Mouse (Mus musculus) layer of hippocampus, postnatal 10 days (tissue): ENCODE measurements around the gene B3galt5. TPM values are rescaled to one million over a fixed set of nuclear protein-coding genes. Genes with fewer than 3 reads are reported as not detected.
A peak's percentile ranks its signal among the peaks of the same experiment; 100 is the strongest.

Experiments used
- DNase-seq, 2 experiments: peaks; one replicate each; pipeline ENCODE4 v3.0.0; 2021; ENCODE audit warnings: low spot score in 2 of 2
- long read RNA-seq: library from polyadenylated mRNA; stranded (forward); transcript quantifications from one replicate; pipeline ENCODE4 v2.0.0, GENCODE M21; 2023
- total RNA-seq, 2 experiments: library from RNA; stranded (reverse); gene quantifications; 2 replicates each; pipeline ENCODE4 v1.2.3; 2021

B3galt5 gene
- total RNA-seq = 10 to 100 TPM; 16.7 to 17.2 TPM
- long read RNA-seq, full-length matches to known transcripts = 1 of 4 reads
- long read RNA-seq, partial matches to known transcripts = 3 of 4 reads
- long read RNA-seq, other reads (novel, unspliced or antisense) = 0 of 4 reads

- no peak for DNase-seq
These were observed at the start of gene B3galt5 for GRCm38 (mm10) chr16:96235366-96235970. TSS of gene B3galt5 (plus strand) at chr16:96235801.

GRCm38 (mm10) chr16:96187619-96188018, 48.0 kb upstream of the B3galt5 start:
- DNase-seq = no peak

GRCm38 (mm10) chr16:96191531-96192506, 43.8 kb upstream of the B3galt5 start, which contains the start of gene Lca5l:
TSS of gene Lca5l (minus strand) at chr16:96192271.
- peak; percentile 99 to 100 for DNase-seq

- DNase-seq = peak; percentile 35 to 52
These were observed 35.5 kb upstream of the B3galt5 start, which contains the start of gene Sh3bgr for GRCm38 (mm10) chr16:96199913-96200701. TSS of gene Sh3bgr (plus strand) at chr16:96200450.

- DNase-seq = no peak
These were observed 34.9 kb upstream of the B3galt5 start for GRCm38 (mm10) chr16:96200702-96201028.

GRCm38 (mm10) chr16:96201485-96202232, 33.9 kb upstream of the B3galt5 start:
- no peak for DNase-seq

GRCm38 (mm10) chr16:96209789-96210188, 25.8 kb upstream of the B3galt5 start:
- DNase-seq = peak in 1 of 2 experiments; percentile 15

GRCm38 (mm10) chr16:96210856-96211255, 24.7 kb upstream of the B3galt5 start:
- DNase-seq = no peak

- no peak for DNase-seq
These were observed 22.6 kb upstream of the B3galt5 start for GRCm38 (mm10) chr16:96213027-96213426.

GRCm38 (mm10) chr16:96221491-96221890, 14.1 kb upstream of the B3galt5 start:
- DNase-seq = no peak

- DNase-seq = no peak
These were observed 13.6 kb upstream of the B3galt5 start for GRCm38 (mm10) chr16:96221959-96222358.

GRCm38 (mm10) chr16:96222452-96222851, 13.1 kb upstream of the B3galt5 start:
- DNase-seq = no peak

GRCm38 (mm10) chr16:96228438-96228837, 7.2 kb upstream of the B3galt5 start:
- no peak for DNase-seq

- peak; percentile 16 to 25 for DNase-seq
These were observed 6.5 kb upstream of the B3galt5 start for GRCm38 (mm10) chr16:96229044-96229555.

- peak; percentile 76 to 82 for DNase-seq
These were observed 5.2 kb upstream of the B3galt5 start for GRCm38 (mm10) chr16:96230411-96230810.

GRCm38 (mm10) chr16:96231251-96231650, 4.3 kb upstream of the B3galt5 start:
- no peak for DNase-seq

GRCm38 (mm10) chr16:96231974-96232373, 3.6 kb upstream of the B3galt5 start:
- DNase-seq = no peak

- no peak for DNase-seq
These were observed 1.6 kb upstream of the B3galt5 start for GRCm38 (mm10) chr16:96233996-96234395.

GRCm38 (mm10) chr16:96244496-96244895, 8.9 kb downstream of the B3galt5 start:
- DNase-seq = peak in 1 of 2 experiments; percentile 4

GRCm38 (mm10) chr16:96249635-96250034, 14.0 kb downstream of the B3galt5 start:
- peak; percentile 64 to 68 for DNase-seq
